Mouse (Mus musculus) testis, adult 2 months (tissue): ENCODE measurements around the gene Tead3.

Source experiments
- CTCF ChIP-seq: fragments of 200-500 bp; IDR thresholded peaks from 2 replicates; pipeline ENCODE4 v1.5.1; 2012; ENCODE audit warnings: low read depth, mild to moderate bottlenecking, inconsistent platforms, low read length, moderate library complexity; ENCODE audit not compliant: control insufficient read depth, insufficient read depth, insufficient replicate concordance
- POLR2A ChIP-seq: fragments of 200-500 bp; IDR thresholded peaks from 2 replicates; pipeline ENCODE4 v1.6.1; 2012; ENCODE audit warnings: low read depth, mild to moderate bottlenecking, inconsistent platforms, low read length, moderate library complexity; ENCODE audit not compliant: control insufficient read depth

- no peak for TF ChIP-seq CTCF
- TF ChIP-seq POLR2A = no peak
These were observed 33.7 kb upstream of the Tead3 start for GRCm38 (mm10) chr17:28384298-28384697.
